Mouse (Mus musculus) CH12.LX (cell line): ENCODE data around the gene Hist1h3f. TPM values are rescaled to one million over a fixed set of nuclear protein-coding genes. Genes with fewer than 3 reads are reported as not detected.
"Not testable (repeated sequence)": the region's sequence is repeated elsewhere in the genome, so short reads cannot be mapped to it uniquely, and the experiment has no call there.

ENCODE experiments used
- DNase-seq: peaks from one replicate; pipeline ENCODE4 v3.0.0-alpha.2; 2013; ENCODE audit errors: extremely low read depth
- H3K27ac ChIP-seq: 2 replicates; pipeline ENCODE4 v1.5.1; 2012; ENCODE audit warnings: low read depth, mild to moderate bottlenecking, control low read depth, moderate library complexity; ENCODE audit not compliant: insufficient read depth
- H3K27me3 ChIP-seq: replicated peaks from 2 replicates; pipeline ENCODE3; 2012; ENCODE audit warnings: inconsistent platforms
- H3K36me3 ChIP-seq, 2 experiments: replicated peaks in 1 of 2; 2 replicates each; pipeline versions ENCODE3 to v1.6.1; 2012; ENCODE audit warnings: inconsistent platforms in 1 of 2, low read length in 1 of 2, mild to moderate bottlenecking in 1 of 2, mixed read lengths in 1 of 2, moderate library complexity in 1 of 2; ENCODE audit not compliant: control insufficient read depth in 1 of 2, insufficient read depth in 1 of 2
- H3K4me1 ChIP-seq, 2 experiments: 2 replicates each; pipeline ENCODE4 v1.6.1; 2012; ENCODE audit warnings: inconsistent platforms in 1 of 2, moderate library complexity in 1 of 2; ENCODE audit not compliant: insufficient read depth in 2 of 2, control insufficient read depth in 1 of 2
- H3K4me2 ChIP-seq: 2 replicates; pipeline ENCODE4 v1.6.1; 2012; ENCODE audit warnings: low read depth, mild to moderate bottlenecking, control low read depth; ENCODE audit not compliant: poor library complexity, insufficient read depth, severe bottlenecking
- H3K4me3 ChIP-seq, 3 experiments: fragments of 150-350 bp in 1 of 3; sonication (generic) in 1 of 3; replicated peaks in 1 of 3; 2 replicates each; pipeline versions ENCODE3 to v1.5.1; 2011 to 2012; ENCODE audit warnings: low read depth in 2 of 3, low read length in 2 of 3, mild to moderate bottlenecking in 2 of 3, moderate library complexity in 2 of 3, control low read depth in 1 of 3, improper control_type of control experiment in 1 of 3, inconsistent platforms in 1 of 3, mixed read lengths in 1 of 3; ENCODE audit not compliant: poor library complexity in 1 of 3
- H3K79me2 ChIP-seq: replicated peaks from 2 replicates; pipeline ENCODE4 v1.6.1; 2012; ENCODE audit warnings: mild to moderate bottlenecking, moderate library complexity; ENCODE audit not compliant: control insufficient read depth, poor library complexity, insufficient read depth, severe bottlenecking; ENCODE audit errors: extremely low read depth
- H3K9ac ChIP-seq: 2 replicates; pipeline ENCODE4 v1.6.1; 2012; ENCODE audit warnings: low read depth, mild to moderate bottlenecking, control low read depth, moderate library complexity; ENCODE audit not compliant: insufficient read depth
- H3K9me3 ChIP-seq: replicated peaks from 2 replicates; pipeline ENCODE3; 2012; ENCODE audit warnings: low read length, inconsistent platforms, mixed read lengths
- CHD1 ChIP-seq: IDR thresholded peaks from 2 replicates; pipeline ENCODE4 v1.6.1; 2012; ENCODE audit warnings: low read depth, low read length, improper control_type of control experiment, inconsistent platforms
- CHD2 ChIP-seq: IDR thresholded peaks from 2 replicates; pipeline ENCODE4 v1.6.1; 2011; ENCODE audit warnings: low read length, improper control_type of control experiment
- ELF1 ChIP-seq: IDR thresholded peaks from 2 replicates; pipeline ENCODE4 v1.6.1; 2014; ENCODE audit warnings: low read depth, mild to moderate bottlenecking, inconsistent platforms, low read length, improper control_type of control experiment
- EP300 ChIP-seq: IDR thresholded peaks from 2 replicates; pipeline ENCODE4 v1.6.1; 2011; ENCODE audit warnings: low read length, improper control_type of control experiment
- ETS1 ChIP-seq: conservative IDR thresholded peaks from 2 replicates; pipeline ENCODE4 v1.6.1; 2012; ENCODE audit warnings: low read depth, mild to moderate bottlenecking, inconsistent platforms, low read length, improper control_type of control experiment, moderate library complexity
- HCFC1 ChIP-seq: IDR thresholded peaks from 2 replicates; pipeline ENCODE4 v1.6.1; 2012; ENCODE audit warnings: low read depth, mild to moderate bottlenecking, inconsistent platforms, low read length, improper control_type of control experiment
- IRF4 ChIP-seq: IDR thresholded peaks from 2 replicates; pipeline ENCODE4 v1.6.1; 2014; ENCODE audit warnings: low read depth, mild to moderate bottlenecking, inconsistent platforms, low read length, improper control_type of control experiment
- JUN ChIP-seq: IDR thresholded peaks from 2 replicates; pipeline ENCODE4 v1.6.1; 2011; ENCODE audit warnings: low read depth, mild to moderate bottlenecking, low read length, improper control_type of control experiment, moderate library complexity; ENCODE audit not compliant: insufficient read depth
- KAT2A ChIP-seq: IDR thresholded peaks from 2 replicates; pipeline ENCODE4 v1.6.1; 2012; ENCODE audit warnings: low read length, improper control_type of control experiment, inconsistent platforms; ENCODE audit not compliant: insufficient replicate concordance
- MAFK ChIP-seq: IDR thresholded peaks from 2 replicates; pipeline ENCODE4 v1.6.1; 2011; ENCODE audit warnings: low read length, improper control_type of control experiment; ENCODE audit not compliant: insufficient replicate concordance
- MXI1 ChIP-seq: IDR thresholded peaks from 2 replicates; pipeline ENCODE4 v1.6.1; 2011; ENCODE audit warnings: mild to moderate bottlenecking, low read depth, low read length, improper control_type of control experiment
- MYC ChIP-seq: IDR thresholded peaks from 2 replicates; pipeline ENCODE4 v1.6.1; 2011; ENCODE audit warnings: low read depth, mild to moderate bottlenecking, improper control_type of control experiment, low read length
- NELFE ChIP-seq: IDR thresholded peaks from 2 replicates; pipeline ENCODE4 v1.6.1; 2011; ENCODE audit warnings: low read depth, low read length, improper control_type of control experiment
- POLR2A ChIP-seq: IDR thresholded peaks from 2 replicates; pipeline ENCODE4 v1.6.1; 2011; ENCODE audit warnings: low read depth, mild to moderate bottlenecking, improper control_type of control experiment, low read length
- POLR2AphosphoS2 ChIP-seq: IDR thresholded peaks from 2 replicates; pipeline ENCODE4 v1.6.1; 2011; ENCODE audit warnings: low read depth, low read length, improper control_type of control experiment
- RAD21 ChIP-seq: IDR thresholded peaks from 2 replicates; pipeline ENCODE4 v1.6.1; 2011; ENCODE audit warnings: low read depth, mild to moderate bottlenecking, low read length, improper control_type of control experiment, moderate library complexity
- RCOR1 ChIP-seq: conservative IDR thresholded peaks from 2 replicates; pipeline ENCODE4 v1.6.1; 2012; ENCODE audit warnings: low read depth, mild to moderate bottlenecking, inconsistent platforms, low read length, improper control_type of control experiment
- SIN3A ChIP-seq: IDR thresholded peaks from 2 replicates; pipeline ENCODE4 v1.6.1; 2012; ENCODE audit warnings: low read length, improper control_type of control experiment, inconsistent platforms
- TBP ChIP-seq: conservative IDR thresholded peaks from 2 replicates; pipeline ENCODE4 v1.6.1; 2011; ENCODE audit warnings: low read depth, low read length, improper control_type of control experiment
- UBTF ChIP-seq: IDR thresholded peaks from 2 replicates; pipeline ENCODE4 v1.6.1; 2012; ENCODE audit warnings: low read depth, mild to moderate bottlenecking, inconsistent platforms, low read length, improper control_type of control experiment, moderate library complexity
- USF2 ChIP-seq: conservative IDR thresholded peaks from 2 replicates; pipeline ENCODE4 v1.6.1; 2011; ENCODE audit warnings: low read depth, low read length, improper control_type of control experiment
- ZMIZ1 ChIP-seq: IDR thresholded peaks from 2 replicates; pipeline ENCODE4 v1.6.1; 2012; ENCODE audit warnings: low read depth, mild to moderate bottlenecking, inconsistent platforms, low read length, improper control_type of control experiment
- dilution Hi-C: fragments of 300-500 bp; cut with MboI; formaldehyde crosslinking; loops from 2 replicates; pipeline ENCODE4 v1.14.3; 2020; ENCODE audit warnings: low sequenced_read_pairs; ENCODE audit not compliant: extremely low pct_unique_long_range_greater_than_20kb, extremely low pct_ligation_motif_present
- in situ Hi-C: fragments of 300-500 bp; cut with MboI; formaldehyde crosslinking; loops from 3 replicates; pipeline ENCODE4 v1.14.3; 2019; ENCODE audit warnings: low sequenced_read_pairs, low pct_ligation_motif_present, low pct_unique_long_range_greater_than_20kb, mixed read lengths
- polyA plus RNA-seq: library from polyadenylated mRNA; unstranded; fragments of >175 nt; gene quantifications from 2 replicates; pipeline ENCODE4 v1.2.1, GENCODE M21; 2012; ENCODE audit warnings: low read depth; ENCODE audit not compliant: insufficient read length
- total RNA-seq, 2 experiments: library from RNA; depleted of rRNA; stranded (reverse); fragments of 300-350 nt in 1 of 2; fragments of >200 nt in 1 of 2; gene quantifications; 2 replicates each; pipeline ENCODE4 v1.2.3; 2012 to 2014

Gene Hist1h3f
- total and polyA plus RNA-seq, 3 experiments: 0.30 to 553 (median 8.0) TPM

GRCm38 (mm10) chr13:23575271-23575851 lies 31.5 kb downstream of the Hist1h3f start, which contains the start of gene Hist1h3d (continued):
- TF ChIP-seq SIN3A: no peak; the same call in none of the 2 replicates
- TF ChIP-seq JUN: peak; percentile 15; the same call in 1 of the 2 replicates
- TF ChIP-seq RAD21: no peak
- no peak for TF ChIP-seq KAT2A
- TF ChIP-seq CHD1: no peak
- no peak for TF ChIP-seq ELF1
- no peak for TF ChIP-seq USF2
- TF ChIP-seq TBP: peak; percentile 99
- TF ChIP-seq ETS1: no peak
- 0 out of 2 replicates have a peak, but pooled peaks have one; percentile 51 for TF ChIP-seq MXI1
- no peak for TF ChIP-seq EP300

DNA sequence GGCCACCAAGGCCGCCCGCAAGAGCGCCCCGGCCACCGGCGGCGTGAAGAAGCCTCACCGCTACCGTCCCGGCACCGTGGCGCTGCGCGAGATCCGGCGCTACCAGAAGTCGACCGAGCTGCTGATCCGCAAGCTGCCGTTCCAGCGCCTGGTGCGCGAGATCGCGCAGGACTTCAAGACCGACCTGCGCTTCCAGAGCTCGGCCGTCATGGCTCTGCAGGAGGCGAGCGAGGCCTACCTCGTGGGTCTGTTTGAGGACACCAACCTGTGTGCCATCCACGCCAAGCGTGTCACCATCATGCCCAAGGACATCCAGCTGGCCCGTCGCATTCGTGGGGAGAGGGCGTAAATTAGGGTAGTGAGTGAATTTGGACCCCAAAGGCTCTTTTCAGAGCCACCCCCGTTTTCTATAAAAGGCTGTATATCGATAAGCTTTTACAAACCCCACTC lies 32.0 kb downstream of the Hist1h3f start:
- dilution Hi-C loops, H3K79me2 ChIP-seq, DNase-seq, H3K36me3 ChIP-seq, H3K9me3 ChIP-seq, in situ Hi-C loops, H3K27me3 ChIP-seq: not testable (repeated sequence)
- H3K9ac ChIP-seq: peak overlapping the region; percentile 88
- peak overlapping the region; percentile 19 to 69 (median 46) for H3K4me3 ChIP-seq
- peaks cover 0 to 20% of the 10 kb centered on the region in 2 experiments; a peak in 2 of 4 replicates for H3K4me1 ChIP-seq
- TF ChIP-seq SIN3A (peak; percentile 8; the same call in 1 of the 2 replicates), POLR2A (peak; percentile 92), MXI1 (peak; percentile 6; the same call in 1 of the 2 replicates), ZMIZ1 (peak; percentile 98), NELFE (peak; percentile 83), UBTF (peak; percentile 91), HCFC1 (0 out of 2 replicates have a peak, but pooled peaks have one; percentile 6)
- peak overlapping the region; percentile 58; the same call in 1 of the 2 replicates for H3K4me2 ChIP-seq
- peak overlapping the region; percentile 87 for H3K27ac ChIP-seq

DNA sequence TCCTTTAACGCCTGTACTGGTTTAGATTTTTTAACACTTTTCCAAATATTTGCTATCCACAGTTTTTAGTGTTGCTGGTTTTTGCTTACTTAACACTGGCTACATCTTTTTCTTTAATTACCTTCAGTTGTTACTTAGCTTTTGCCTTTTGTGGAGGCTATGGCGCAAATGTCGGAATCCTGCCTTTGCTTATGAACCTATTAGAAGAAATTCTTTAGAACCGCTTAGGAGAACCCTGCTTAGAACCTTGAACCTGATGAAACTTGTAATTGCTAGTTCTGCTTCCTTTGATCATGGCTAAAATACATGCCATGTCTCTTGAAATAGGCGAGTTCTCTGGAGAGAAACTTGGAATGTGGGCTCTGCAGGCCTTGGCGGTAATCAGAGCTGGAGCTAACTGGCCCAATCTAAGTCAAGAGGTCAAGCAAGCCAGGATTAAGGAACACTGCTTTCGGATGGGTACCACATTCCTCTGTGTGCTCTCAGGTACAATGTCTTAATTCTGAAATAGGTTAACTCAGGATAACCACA lies 32.6 kb downstream of the Hist1h3f start:
- peaks cover 0 to 23% of the 10 kb centered on the region in 2 experiments; a peak in 2 of 4 replicates for H3K4me1 ChIP-seq
- no peaks in the 10 kb centered on the region for H3K79me2 ChIP-seq
- peak overlapping the region; percentile 77 for H3K27ac ChIP-seq
- no peaks in the 10 kb centered on the region for H3K9me3 ChIP-seq
- TF ChIP-seq ZMIZ1 (peak; percentile 73; the same call in 1 of the 2 replicates), NELFE (peak; percentile 63), ETS1 (no peak), RCOR1 (peak; percentile 69; the same call in 1 of the 2 replicates), POLR2A (peak; percentile 75), MXI1 (peak; percentile 3; the same call in 1 of the 2 replicates), POLR2AphosphoS2 (peak; percentile 99), CHD2 (0 out of 2 replicates have a peak, but pooled peaks have one; percentile 55), CHD1 (peak; percentile 96), MYC (peak; percentile 27; the same call in 1 of the 2 replicates), SIN3A (peak; percentile 50; the same call in 1 of the 2 replicates), IRF4 (no peak), MAFK (no peak)
- H3K9ac ChIP-seq: peak overlapping the region; percentile 88
- peak overlapping the region; percentile 58 for H3K4me2 ChIP-seq
- H3K27me3 ChIP-seq: no peaks in the 10 kb centered on the region
- in situ Hi-C loops (no loop called here), dilution Hi-C loops (no loop called here)
- no peaks in the 10 kb centered on the region for H3K36me3 ChIP-seq
- H3K4me3 ChIP-seq: peak overlapping the region; percentile 19 to 69 (median 46)
- no peak for DNase-seq
